Mouse (Mus musculus) left cerebral cortex, adult 2 months (tissue): ENCODE measurements around the gene Sdc1. TPM values are rescaled to one million over a fixed set of nuclear protein-coding genes. Genes with fewer than 3 reads are reported as not detected.

Source experiments
- DNase-seq, 2 experiments: peaks; one replicate each; pipeline ENCODE4 v3.0.0; 2021 to 2022; ENCODE audit warnings: low spot score in 2 of 2, mixed read lengths in 1 of 2; ENCODE audit errors: extremely low spot score in 1 of 2
- H3K27ac ChIP-seq: fragments of 200-600 bp; 2 replicates; pipeline ENCODE4 v1.8.1; 2022
- H3K4me3 ChIP-seq: fragments of 200-600 bp; 2 replicates; pipeline ENCODE4 v1.8.1; 2022
- CTCF ChIP-seq: fragments of 200-600 bp; IDR thresholded peaks from 2 replicates; pipeline ENCODE4 v1.8.1; 2022; ENCODE audit warnings: antibody characterized with exemption, mild to moderate bottlenecking, moderate library complexity
- intact Hi-C: fragments of 180-260 bp; cut with DNase I; formaldehyde crosslinking; loops from one replicate; pipeline ENCODE4 v1.15.1; 2025
- total RNA-seq, 2 experiments: library from RNA; stranded (reverse); gene quantifications; 2 replicates each; pipeline ENCODE4 v1.2.3; 2021

The Sdc1 gene
- total RNA-seq, 2 experiments from 2014 or later = 1.5 to 1.7 TPM

- no peak overlapping the region for H3K27ac ChIP-seq
- intact Hi-C loops = no loop called here
- no peak overlapping the region for H3K4me3 ChIP-seq
- TF ChIP-seq CTCF = no peak
- DNase-seq = no peak
Observed at GRCm38 (mm10) chr12:8840782-8841325, 69.7 kb downstream of the Sdc1 start.

- DNase-seq = no peak
- intact Hi-C loops = no loop called here
- TF ChIP-seq CTCF = no peak
- no peak overlapping the region for H3K27ac ChIP-seq
- H3K4me3 ChIP-seq = no peak overlapping the region
Observed at GRCm38 (mm10) chr12:8842725-8843124, 71.6 kb downstream of the Sdc1 start.

Other genes starting within 250 kb of the Sdc1 start
- not detected for gene Slc7a15, start 172.3 kb upstream of the Sdc1 start, total RNA-seq
- 100 to 1,000 TPM; 193 to 209 TPM for gene Pum2, start 97.2 kb upstream of the Sdc1 start, total RNA-seq
- 100 to 1,000 TPM; 166 to 168 TPM for gene Laptm4a, start 150.3 kb downstream of the Sdc1 start, total RNA-seq
- under 1 TPM in 1 of 2 experiments, not detected in 1; 0.12 TPM for gene Matn3, start 176.6 kb downstream of the Sdc1 start, total RNA-seq
- 10 to 100 TPM; 43.2 to 45.0 TPM for gene Wdr35, start 202.6 kb downstream of the Sdc1 start, total RNA-seq